Mouse (Mus musculus) forebrain, embryonic 11.5 days (tissue): ENCODE measurements at regions not wholly inside any gene's neighbourhood (a gene's known extent, or its start where the extent isn't known, plus 50 kb on each side); places are given as distances from the start of the nearest gene placed in this dataset.
"Not testable (repeated sequence)": the region's sequence is repeated elsewhere in the genome, so short reads cannot be mapped to it uniquely, and the experiment has no call there.

Source experiments
- ATAC-seq: fragments of 200-750 bp; cut with Nextera tagmentation; replicated peaks from 2 replicates; pipeline ENCODE4 v1.8.0; 2017; ENCODE audit warnings: moderate TSS enrichment; ENCODE audit not compliant: low FRiP score
- DNase-seq: peaks from one replicate; pipeline ENCODE4 v3.0.0-alpha.2; 2017; ENCODE audit warnings: low spot score
- H3K27ac ChIP-seq: fragments of 300-500 bp; sonication (generic); 2 replicates; pipeline ENCODE4 v1.5.1; 2014; ENCODE audit warnings: low read depth, low read length
- H3K27me3 ChIP-seq: fragments of 300-500 bp; sonication (generic); 2 replicates; pipeline ENCODE4 v1.6.1; 2014; ENCODE audit warnings: mild to moderate bottlenecking, low read length, mixed read lengths; ENCODE audit not compliant: control insufficient read depth, insufficient read depth
- H3K36me3 ChIP-seq: fragments of 300-500 bp; sonication (generic); 2 replicates; pipeline ENCODE4 v1.6.1; 2014; ENCODE audit warnings: mild to moderate bottlenecking, low read length, moderate library complexity, mixed read lengths; ENCODE audit not compliant: control insufficient read depth, insufficient read depth
- H3K4me1 ChIP-seq: fragments of 300-500 bp; sonication (generic); replicated peaks from 2 replicates; pipeline ENCODE4 v1.6.1; 2014; ENCODE audit warnings: low read length, mixed read lengths; ENCODE audit not compliant: control insufficient read depth, insufficient read depth
- H3K4me2 ChIP-seq: fragments of 300-500 bp; sonication (generic); 2 replicates; pipeline ENCODE4 v1.6.1; 2014; ENCODE audit warnings: low read depth, mild to moderate bottlenecking, low read length, moderate library complexity, mixed read lengths; ENCODE audit not compliant: severe bottlenecking
- H3K4me3 ChIP-seq: fragments of 300-500 bp; sonication (generic); 2 replicates; pipeline ENCODE4 v1.5.1; 2014; ENCODE audit warnings: low read depth, low read length
- H3K9ac ChIP-seq: fragments of 300-500 bp; sonication (generic); 2 replicates; pipeline ENCODE4 v1.6.1; 2014; ENCODE audit warnings: low read length
- H3K9me3 ChIP-seq: fragments of 300-500 bp; sonication (generic); 2 replicates; pipeline ENCODE4 v1.6.1; 2016; ENCODE audit warnings: low read length, mixed read lengths; ENCODE audit not compliant: control insufficient read depth
- WGBS: fragments of 180-500 bp; shearing (Covaris S2); extraction: QIAGEN DNeasy Blood & Tissue Kit; methylation state at CpG from one replicate; pipeline ENCODE4 v1.1.7; 2014; 5-methylcytosine and 5-hydroxymethylcytosine counted together

GRCm38 (mm10) chr2:44513080-44513724 is 414.3 kb downstream of the Gtdc1 start:
- Histone ChIP-seq H3K9me3 (no peaks in the 10 kb centered on the region), H3K9ac (no peak overlapping the region), H3K4me1 (no peaks in the 10 kb centered on the region), H3K36me3 (no peaks in the 10 kb centered on the region), H3K27me3 (no peaks in the 10 kb centered on the region), H3K4me3 (no peak overlapping the region), H3K27ac (no peak overlapping the region), H3K4me2 (no peak overlapping the region)
- DNase-seq (no peak), ATAC-seq (no peak)
- 60% methylated on average over 6 of the region's 6 CpGs for WGBS

GRCm38 (mm10) chr2:44512334-44512733 is 415.1 kb downstream of the Gtdc1 start:
- Histone ChIP-seq H3K9ac (no peak overlapping the region), H3K27ac (no peak overlapping the region), H3K4me3 (no peak overlapping the region), H3K4me1 (no peaks in the 10 kb centered on the region), H3K4me2 (no peak overlapping the region), H3K27me3 (no peaks in the 10 kb centered on the region), H3K36me3 (no peaks in the 10 kb centered on the region), H3K9me3 (no peaks in the 10 kb centered on the region)
- 72% methylated on average over 8 of the region's 8 CpGs for WGBS
- DNase-seq (no peak), ATAC-seq (no peak)

GRCm38 (mm10) chr2:44509101-44509500 is 418.4 kb downstream of the Gtdc1 start:
- Histone ChIP-seq H3K27me3 (no peaks in the 10 kb centered on the region), H3K27ac (no peak overlapping the region), H3K4me3 (no peak overlapping the region), H3K4me2 (no peak overlapping the region), H3K36me3 (no peaks in the 10 kb centered on the region), H3K4me1 (no peaks in the 10 kb centered on the region), H3K9ac (no peak overlapping the region), H3K9me3 (no peaks in the 10 kb centered on the region; the same call in 1 of the 2 replicates)
- DNase-seq = no peak
- 93% methylated on average over 4 of the region's 4 CpGs for whole genome bisulfite sequencing
- no peak for ATAC-seq

GRCm38 (mm10) chr2:44504273-44504672 is 423.2 kb downstream of the Gtdc1 start:
- WGBS = 65% methylated on average over 6 of the region's 6 CpGs
- Histone ChIP-seq H3K9ac (no peak overlapping the region), H3K4me2 (no peak overlapping the region), H3K4me3 (no peak overlapping the region), H3K4me1 (no peaks in the 10 kb centered on the region), H3K27ac (no peak overlapping the region), H3K36me3 (no peaks in the 10 kb centered on the region), H3K9me3 (no peaks in the 10 kb centered on the region; the same call in 1 of the 2 replicates), H3K27me3 (no peaks in the 10 kb centered on the region)
- no peak for ATAC-seq
- no peak for DNase-seq

- not testable (repeated sequence) for H3K27me3 ChIP-seq, H3K9ac ChIP-seq, H3K4me1 ChIP-seq, H3K9me3 ChIP-seq, H3K27ac ChIP-seq, H3K4me2 ChIP-seq, DNase-seq, H3K4me3 ChIP-seq, ATAC-seq, H3K36me3 ChIP-seq
- 81% methylated on average over 1 of the region's 1 CpGs for WGBS
These were observed 436.7 kb downstream of the Gtdc1 start for GRCm38 (mm10) chr2:44490806-44491205.

- Histone ChIP-seq H3K4me3 (no peak overlapping the region), H3K4me2 (no peak overlapping the region), H3K9ac (no peak overlapping the region), H3K9me3 (no peaks in the 10 kb centered on the region), H3K4me1 (no peaks in the 10 kb centered on the region), H3K27ac (no peak overlapping the region), H3K27me3 (no peaks in the 10 kb centered on the region), H3K36me3 (no peaks in the 10 kb centered on the region)
- 96% methylated on average over 4 of the region's 4 CpGs for WGBS
- no peak for ATAC-seq
- DNase-seq = no peak
These were observed 437.2 kb downstream of the Gtdc1 start for GRCm38 (mm10) chr2:44490230-44490629.

GRCm38 (mm10) chr2:44485880-44486279 is 441.6 kb downstream of the Gtdc1 start:
- Histone ChIP-seq H3K9me3 (no peaks in the 10 kb centered on the region; the same call in 1 of the 2 replicates), H3K9ac (no peak overlapping the region), H3K27ac (no peak overlapping the region), H3K36me3 (no peaks in the 10 kb centered on the region), H3K4me2 (no peak overlapping the region), H3K4me3 (no peak overlapping the region), H3K4me1 (no peaks in the 10 kb centered on the region), H3K27me3 (no peaks in the 10 kb centered on the region)
- ATAC-seq (no peak), DNase-seq (no peak)
- 84% methylated on average over 14 of the region's 14 CpGs for WGBS

GRCm38 (mm10) chr2:44479746-44480145 is 447.7 kb downstream of the Gtdc1 start:
- 99% methylated on average over 5 of the region's 5 CpGs for WGBS
- no peak for ATAC-seq

GRCm38 (mm10) chr2:44475456-44475855 is 452.0 kb downstream of the Gtdc1 start:
- Histone ChIP-seq H3K27ac (no peak overlapping the region), H3K4me3 (no peak overlapping the region), H3K4me1 (no peaks in the 10 kb centered on the region), H3K4me2 (no peak overlapping the region), H3K36me3 (no peaks in the 10 kb centered on the region), H3K9me3 (no peaks in the 10 kb centered on the region; the same call in 1 of the 2 replicates), H3K9ac (no peak overlapping the region), H3K27me3 (no peaks in the 10 kb centered on the region)
- WGBS = 69% methylated on average over 1 of the region's 1 CpGs
- no peak for ATAC-seq
- DNase-seq = no peak

More at GRCm38 (mm10) chr2:44479746-44480145, 447.7 kb downstream of the Gtdc1 start:
- H3K9ac ChIP-seq = no peak overlapping the region
- no peak overlapping the region for H3K4me2 ChIP-seq
- no peaks in the 10 kb centered on the region for H3K27me3 ChIP-seq
- no peak overlapping the region for H3K4me3 ChIP-seq
- H3K4me1 ChIP-seq = no peaks in the 10 kb centered on the region
- H3K27ac ChIP-seq = no peak overlapping the region
- DNase-seq = no peak
- no peaks in the 10 kb centered on the region for H3K9me3 ChIP-seq
- H3K36me3 ChIP-seq = no peaks in the 10 kb centered on the region
